Mouse (Mus musculus) c-Kit-positive CD71-negative TER-119-negative erythroid progenitor cells, embryonic 14.5 days (primary cell): ENCODE measurements around the gene Zfp568.
A peak's percentile ranks its signal among the peaks of the same experiment; 100 is the strongest.

ENCODE experiments used
- DNase-seq: peaks from one replicate; pipeline ENCODE4 v3.0.0-alpha.2; 2013; ENCODE audit warnings: low read depth

Zfp568 gene

DNA sequence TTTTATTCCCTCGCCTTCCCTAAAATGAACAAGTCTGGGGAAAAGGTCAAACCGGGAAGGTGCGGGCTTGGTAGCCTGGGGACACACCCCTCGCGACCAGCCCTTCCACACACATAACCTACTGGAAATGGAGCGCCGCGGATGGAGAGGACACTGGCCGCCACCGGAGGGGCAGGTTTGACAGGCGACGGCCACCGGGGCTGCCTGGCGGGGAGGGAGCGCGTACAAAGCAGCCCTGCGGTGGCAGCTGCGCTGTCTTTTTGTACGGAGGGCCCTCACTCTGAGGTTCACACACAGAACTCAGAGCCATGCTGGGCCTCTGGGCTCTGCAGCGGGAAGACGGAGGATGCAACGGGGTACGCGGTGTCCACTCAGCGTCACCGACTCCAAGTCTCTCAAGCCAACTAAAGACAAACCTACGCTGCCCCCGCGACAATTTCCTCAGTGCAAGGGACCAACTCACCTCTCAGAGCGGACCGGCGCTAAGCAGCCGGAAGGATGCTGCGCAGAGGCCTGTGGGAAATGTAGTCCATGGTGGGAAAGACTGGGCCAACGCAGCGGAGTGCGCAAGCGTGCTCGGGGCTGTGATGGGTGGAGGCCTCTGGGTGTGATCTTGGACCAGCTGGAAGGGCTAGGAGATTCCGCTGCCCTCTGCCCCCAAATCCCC lies 67.3 kb downstream of the Zfp568 start, which contains the start of gene Zfp14:
Zfp14 (minus strand) TSS at position 499 of the 667 bp plus-strand sequence.
- DNase-seq: peak; percentile 67

GRCm38 (mm10) chr7:30053591-30053990 lies 69.8 kb downstream of the Zfp568 start:
- DNase-seq: no peak

- no peak for DNase-seq
Measured at GRCm38 (mm10) chr7:30060341-30060740, 76.6 kb downstream of the Zfp568 start.

DNA sequence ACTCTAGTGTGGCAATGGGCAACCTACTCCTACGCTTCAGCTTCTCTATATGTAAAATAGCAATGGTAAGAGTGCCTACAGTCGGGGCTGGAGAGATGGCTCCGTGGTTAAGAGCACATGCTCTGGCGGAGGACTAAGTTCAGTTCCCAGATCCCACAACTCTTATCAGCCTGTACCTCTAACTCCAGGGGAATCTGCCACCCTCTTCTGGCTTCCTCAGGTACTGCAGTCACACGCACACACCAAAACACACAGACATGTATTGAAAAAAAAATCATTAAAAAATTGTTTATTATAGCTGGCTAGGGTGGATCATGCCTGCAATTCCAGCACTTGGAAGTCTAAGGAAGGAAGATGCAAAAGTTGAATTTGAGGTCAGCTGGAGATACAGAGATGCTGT lies 78.7 kb downstream of the Zfp568 start:
- DNase-seq: no peak

- DNase-seq: no peak
Measured at GRCm38 (mm10) chr7:30064622-30065021, 80.9 kb downstream of the Zfp568 start.

- peak; percentile 74 for DNase-seq
Measured at GRCm38 (mm10) chr7:30072146-30073028, 88.6 kb downstream of the Zfp568 start, which contains the start of gene Zfp82. TSS of gene Zfp82 (minus strand) at chr7:30072900.
